Mouse (Mus musculus): ENCODE results near the gene Diexf.

GRCm38 (mm10) chr1:193102996-193103395 is 27.1 kb downstream of the Diexf start:
- no peak for TF ChIP-seq POLR2A (IDR thresholded peaks at IDR 0.05; ENCODE audit: insufficient read depth, low read depth, low read length)
- TF ChIP-seq CTCF (IDR thresholded peaks at IDR 0.05), result no peak

Data from heart, adult 2 months (tissue).